Mouse (Mus musculus): ENCODE data around the gene Prkcz.

Prkcz gene

GRCm38 (mm10) chr4:155219271-155220212, 141.6 kb downstream of the Prkcz start:
- peak overlapping the region; percentile 84 for H3K4me3 ChIP-seq (replicated peaks; ENCODE audit: low read length)
- TF ChIP-seq CTCF (conservative IDR thresholded peaks at IDR 0.05; ENCODE audit: low read length), result no peak
- TF ChIP-seq NANOG (IDR thresholded peaks at IDR 0.05; ENCODE audit: borderline replicate concordance, low read length), result no peak
- TF ChIP-seq POU5F1 (IDR thresholded peaks at IDR 0.05; ENCODE audit: borderline replicate concordance, low read length), result no peak
- H3K4me1 ChIP-seq (replicated peaks; ENCODE audit: low read depth, low read length), result peaks cover 78% of the 10 kb centered on the region

GRCm38 (mm10) chr4:155218104-155218732, 142.9 kb downstream of the Prkcz start:
- no peak for TF ChIP-seq NANOG (IDR thresholded peaks at IDR 0.05; ENCODE audit: borderline replicate concordance, low read length)
- no peak for TF ChIP-seq POU5F1 (IDR thresholded peaks at IDR 0.05; ENCODE audit: borderline replicate concordance, low read length)
- TF ChIP-seq CTCF (conservative IDR thresholded peaks at IDR 0.05; ENCODE audit: low read length), result no peak
- Histone ChIP-seq H3K9me3 (ENCODE audit: low read length) (no peaks in the 10 kb centered on the region), H3K27me3 (ENCODE audit: insufficient read depth, low read length) (peaks cover 15% of the 10 kb centered on the region), H3K4me3 (replicated peaks; ENCODE audit: low read length) (peak overlapping the region; percentile 84), H3K4me1 (replicated peaks; ENCODE audit: low read depth, low read length) (peaks cover 83% of the 10 kb centered on the region), H3K36me3 (ENCODE audit: insufficient read depth, low read length) (peaks cover 80% of the 10 kb centered on the region)

More at GRCm38 (mm10) chr4:155219271-155220212, 141.6 kb downstream of the Prkcz start:
- H3K9me3 ChIP-seq (ENCODE audit: low read length), result no peaks in the 10 kb centered on the region
- peaks cover 26% of the 10 kb centered on the region for H3K27me3 ChIP-seq (ENCODE audit: insufficient read depth, low read length)
- peaks cover 66% of the 10 kb centered on the region for H3K36me3 ChIP-seq (ENCODE audit: insufficient read depth, low read length)

GRCm38 (mm10) chr4:155217241-155218103, 143.7 kb downstream of the Prkcz start:
- Histone ChIP-seq H3K4me3 (replicated peaks; ENCODE audit: low read length) (peak overlapping the region; percentile 84; the same call in 1 of the 2 replicates), H3K27me3 (ENCODE audit: insufficient read depth, low read length) (peaks cover 15% of the 10 kb centered on the region), H3K9me3 (ENCODE audit: low read length) (no peaks in the 10 kb centered on the region), H3K4me1 (replicated peaks; ENCODE audit: low read depth, low read length) (peaks cover 90% of the 10 kb centered on the region), H3K36me3 (ENCODE audit: insufficient read depth, low read length) (peaks cover 85% of the 10 kb centered on the region)
- no peak for TF ChIP-seq CTCF (conservative IDR thresholded peaks at IDR 0.05; ENCODE audit: low read length)
- TF ChIP-seq POU5F1 (IDR thresholded peaks at IDR 0.05; ENCODE audit: borderline replicate concordance, low read length), result no peak
- no peak for TF ChIP-seq NANOG (IDR thresholded peaks at IDR 0.05; ENCODE audit: borderline replicate concordance, low read length)

- Histone ChIP-seq H3K9me3 (ENCODE audit: low read length) (no peaks in the 10 kb centered on the region), H3K36me3 (ENCODE audit: insufficient read depth, low read length) (peaks cover 92% of the 10 kb centered on the region), H3K27me3 (ENCODE audit: insufficient read depth, low read length) (peaks cover 5% of the 10 kb centered on the region), H3K4me1 (replicated peaks; ENCODE audit: low read depth, low read length) (peaks cover 99% of the 10 kb centered on the region), H3K4me3 (replicated peaks; ENCODE audit: low read length) (0 out of 2 replicates have a peak overlapping the region, but pooled peaks have one; percentile 1)
- TF ChIP-seq NANOG (IDR thresholded peaks at IDR 0.05; ENCODE audit: borderline replicate concordance, low read length) (no peak), POU5F1 (IDR thresholded peaks at IDR 0.05; ENCODE audit: borderline replicate concordance, low read length) (no peak), CTCF (conservative IDR thresholded peaks at IDR 0.05; ENCODE audit: low read length) (no peak)
Observed at GRCm38 (mm10) chr4:155215773-155216630, 145.2 kb downstream of the Prkcz start.

GRCm38 (mm10) chr4:155215203-155215602, 146.0 kb downstream of the Prkcz start:
- H3K4me3 ChIP-seq (replicated peaks; ENCODE audit: low read length), result no peak overlapping the region
- TF ChIP-seq CTCF (conservative IDR thresholded peaks at IDR 0.05; ENCODE audit: low read length) (no peak), POU5F1 (IDR thresholded peaks at IDR 0.05; ENCODE audit: borderline replicate concordance, low read length) (no peak), NANOG (IDR thresholded peaks at IDR 0.05; ENCODE audit: borderline replicate concordance, low read length) (no peak)
- H3K9me3 ChIP-seq (ENCODE audit: low read length), result no peaks in the 10 kb centered on the region
- H3K27me3 ChIP-seq (ENCODE audit: insufficient read depth, low read length), result no peaks in the 10 kb centered on the region
- peaks cover 92% of the 10 kb centered on the region for H3K36me3 ChIP-seq (ENCODE audit: insufficient read depth, low read length)
- peaks cover 98% of the 10 kb centered on the region for H3K4me1 ChIP-seq (replicated peaks; ENCODE audit: low read depth, low read length)

- TF ChIP-seq NANOG (IDR thresholded peaks at IDR 0.05; ENCODE audit: borderline replicate concordance, low read length) (no peak), POU5F1 (IDR thresholded peaks at IDR 0.05; ENCODE audit: borderline replicate concordance, low read length) (no peak), CTCF (conservative IDR thresholded peaks at IDR 0.05; ENCODE audit: low read length) (no peak)
Observed at GRCm38 (mm10) chr4:155214793-155215192, 146.4 kb downstream of the Prkcz start.

GRCm38 (mm10) chr4:155214188-155214587, 147.0 kb downstream of the Prkcz start:
- Histone ChIP-seq H3K27me3 (ENCODE audit: insufficient read depth, low read length) (no peaks in the 10 kb centered on the region), H3K4me1 (replicated peaks; ENCODE audit: low read depth, low read length) (peaks cover 98% of the 10 kb centered on the region)
- TF ChIP-seq CTCF (conservative IDR thresholded peaks at IDR 0.05; ENCODE audit: low read length) (no peak), POU5F1 (IDR thresholded peaks at IDR 0.05; ENCODE audit: borderline replicate concordance, low read length) (no peak), NANOG (IDR thresholded peaks at IDR 0.05; ENCODE audit: borderline replicate concordance, low read length) (no peak)

More at GRCm38 (mm10) chr4:155214793-155215192, 146.4 kb downstream of the Prkcz start:
- Histone ChIP-seq H3K4me3 (replicated peaks; ENCODE audit: low read length) (no peak overlapping the region), H3K27me3 (ENCODE audit: insufficient read depth, low read length) (no peaks in the 10 kb centered on the region), H3K9me3 (ENCODE audit: low read length) (no peaks in the 10 kb centered on the region), H3K36me3 (ENCODE audit: insufficient read depth, low read length) (peaks cover 92% of the 10 kb centered on the region), H3K4me1 (replicated peaks; ENCODE audit: low read depth, low read length) (peaks cover 98% of the 10 kb centered on the region)

More at GRCm38 (mm10) chr4:155214188-155214587, 147.0 kb downstream of the Prkcz start:
- Histone ChIP-seq H3K36me3 (ENCODE audit: insufficient read depth, low read length) (peaks cover 92% of the 10 kb centered on the region), H3K9me3 (ENCODE audit: low read length) (no peaks in the 10 kb centered on the region), H3K4me3 (replicated peaks; ENCODE audit: low read length) (0 out of 2 replicates have a peak overlapping the region, but pooled peaks have one; percentile 0)

Data from E14TG2a.4 (cell line).